Mouse (Mus musculus): ENCODE measurements at regions not wholly inside any gene's neighbourhood (a gene's known extent, or its start where the extent isn't known, plus 50 kb on each side); places are given as distances from the start of the nearest gene placed in this dataset.

- Histone ChIP-seq H3K4me3 (ENCODE audit: low read depth, low read length) (no peak overlapping the region), H3K27me3 (ENCODE audit: insufficient read depth, low read length) (no peaks in the 10 kb centered on the region), H3K36me3 (ENCODE audit: insufficient read depth, low read length) (no peaks in the 10 kb centered on the region), H3K4me1 (ENCODE audit: insufficient read depth, low read length) (no peaks in the 10 kb centered on the region), H3K4me2 (ENCODE audit: low read depth, low read length, poor library complexity, severe bottlenecking) (no peak overlapping the region), H3K27ac (ENCODE audit: low read depth, low read length) (no peak overlapping the region), H3K9ac (replicated peaks; ENCODE audit: low read length, poor library complexity, severe bottlenecking) (no peak overlapping the region), H3K9me3 (ENCODE audit: low read length) (no peaks in the 10 kb centered on the region)
- ATAC-seq (ENCODE audit: low FRiP score) (no peak), DNase-seq (ENCODE audit: low spot score) (no peak)
- TF ChIP-seq CTCF (IDR thresholded peaks at IDR 0.05): no peak
- 96% methylated on average over 1 of the region's 1 CpGs for WGBS
Measured at GRCm38 (mm10) chr4:67861801-67862200, 1034.4 kb downstream of the Tlr4 start.

- DNase-seq (ENCODE audit: low spot score): no peak
Measured at GRCm38 (mm10) chr4:67853001-67853400, 1025.6 kb downstream of the Tlr4 start.

GRCm38 (mm10) chr4:67833397-67833796, 1006.0 kb downstream of the Tlr4 start:
- no peak for ATAC-seq (ENCODE audit: low FRiP score)

More at GRCm38 (mm10) chr4:67853001-67853400, 1025.6 kb downstream of the Tlr4 start:
- Histone ChIP-seq H3K4me1 (ENCODE audit: insufficient read depth, low read length) (no peaks in the 10 kb centered on the region), H3K27me3 (ENCODE audit: insufficient read depth, low read length) (no peaks in the 10 kb centered on the region), H3K9me3 (ENCODE audit: low read length) (no peaks in the 10 kb centered on the region), H3K4me3 (ENCODE audit: low read depth, low read length) (no peak overlapping the region), H3K27ac (ENCODE audit: low read depth, low read length) (no peak overlapping the region), H3K4me2 (ENCODE audit: low read depth, low read length, poor library complexity, severe bottlenecking) (no peak overlapping the region), H3K36me3 (ENCODE audit: insufficient read depth, low read length) (no peaks in the 10 kb centered on the region), H3K9ac (replicated peaks; ENCODE audit: low read length, poor library complexity, severe bottlenecking) (no peak overlapping the region)
- WGBS: 81% methylated on average over 4 of the region's 4 CpGs
- ATAC-seq (ENCODE audit: low FRiP score): no peak
- TF ChIP-seq CTCF (IDR thresholded peaks at IDR 0.05): no peak

GRCm38 (mm10) chr4:67825484-67825883, 998.1 kb downstream of the Tlr4 start:
- no peak for TF ChIP-seq CTCF (IDR thresholded peaks at IDR 0.05)
- no peaks in the 10 kb centered on the region for H3K4me1 ChIP-seq (ENCODE audit: insufficient read depth, low read length)
- DNase-seq (ENCODE audit: low spot score) (no peak), ATAC-seq (ENCODE audit: low FRiP score) (no peak)
- H3K9me3 ChIP-seq (ENCODE audit: low read length): 0 out of 2 replicates have a peak, but pooled peaks cover 4% of the 10 kb centered on the region
- H3K36me3 ChIP-seq (ENCODE audit: insufficient read depth, low read length): no peaks in the 10 kb centered on the region
- H3K4me2 ChIP-seq (ENCODE audit: low read depth, low read length, poor library complexity, severe bottlenecking): no peak overlapping the region
- no peak overlapping the region for H3K4me3 ChIP-seq (ENCODE audit: low read depth, low read length)
- H3K9ac ChIP-seq (replicated peaks; ENCODE audit: low read length, poor library complexity, severe bottlenecking): no peak overlapping the region
- H3K27ac ChIP-seq (ENCODE audit: low read depth, low read length): no peak overlapping the region
- WGBS: 64% methylated on average over 1 of the region's 1 CpGs
- no peaks in the 10 kb centered on the region for H3K27me3 ChIP-seq (ENCODE audit: insufficient read depth, low read length)

More at GRCm38 (mm10) chr4:67833397-67833796, 1006.0 kb downstream of the Tlr4 start:
- WGBS: 71% methylated on average over 4 of the region's 4 CpGs
- Histone ChIP-seq H3K36me3 (ENCODE audit: insufficient read depth, low read length) (no peaks in the 10 kb centered on the region), H3K9me3 (ENCODE audit: low read length) (no peaks in the 10 kb centered on the region), H3K27ac (ENCODE audit: low read depth, low read length) (no peak overlapping the region), H3K4me2 (ENCODE audit: low read depth, low read length, poor library complexity, severe bottlenecking) (no peak overlapping the region), H3K27me3 (ENCODE audit: insufficient read depth, low read length) (no peaks in the 10 kb centered on the region), H3K4me1 (ENCODE audit: insufficient read depth, low read length) (no peaks in the 10 kb centered on the region), H3K4me3 (ENCODE audit: low read depth, low read length) (no peak overlapping the region), H3K9ac (replicated peaks; ENCODE audit: low read length, poor library complexity, severe bottlenecking) (no peak overlapping the region)
- no peak for TF ChIP-seq CTCF (IDR thresholded peaks at IDR 0.05)
- no peak for DNase-seq (ENCODE audit: low spot score)

GRCm38 (mm10) chr4:67796050-67796449, 968.7 kb downstream of the Tlr4 start:
- no peaks in the 10 kb centered on the region for H3K9me3 ChIP-seq (ENCODE audit: low read length)
- no peaks in the 10 kb centered on the region for H3K4me1 ChIP-seq (ENCODE audit: insufficient read depth, low read length)
- H3K4me3 ChIP-seq (ENCODE audit: low read depth, low read length): no peak overlapping the region
- no peaks in the 10 kb centered on the region for H3K27me3 ChIP-seq (ENCODE audit: insufficient read depth, low read length)
- WGBS: 30% methylated on average over 1 of the region's 1 CpGs
- H3K4me2 ChIP-seq (ENCODE audit: low read depth, low read length, poor library complexity, severe bottlenecking): no peak overlapping the region
- no peak for TF ChIP-seq CTCF (IDR thresholded peaks at IDR 0.05)
- ATAC-seq (ENCODE audit: low FRiP score) (no peak), DNase-seq (ENCODE audit: low spot score) (no peak)
- H3K9ac ChIP-seq (replicated peaks; ENCODE audit: low read length, poor library complexity, severe bottlenecking): no peak overlapping the region
- no peaks in the 10 kb centered on the region for H3K36me3 ChIP-seq (ENCODE audit: insufficient read depth, low read length)
- H3K27ac ChIP-seq (ENCODE audit: low read depth, low read length): no peak overlapping the region
